Mouse (Mus musculus) brain, embryonic 14.5 days (tissue): ENCODE data around the gene Ccl22. TPM values are rescaled to one million over a fixed set of nuclear protein-coding genes. Genes with fewer than 3 reads are reported as not detected.
A peak's percentile ranks its signal among the peaks of the same experiment; 100 is the strongest.

Experiments
- DNase-seq: peaks from one replicate; pipeline ENCODE4 v3.0.0-alpha.2; 2011; ENCODE audit warnings: low read depth
- CTCF ChIP-seq: fragments of 200-500 bp; IDR thresholded peaks from 2 replicates; pipeline ENCODE4 v1.5.1; 2012; ENCODE audit warnings: inconsistent platforms, mild to moderate bottlenecking, moderate library complexity, borderline replicate concordance; ENCODE audit not compliant: insufficient read depth, insufficient read length; ENCODE audit errors: extremely low read depth
- POLR2A ChIP-seq: fragments of 200-500 bp; IDR thresholded peaks from 2 replicates; pipeline ENCODE4 v1.6.1; 2012; ENCODE audit warnings: mild to moderate bottlenecking, inconsistent platforms, borderline replicate concordance; ENCODE audit not compliant: poor library complexity, insufficient read depth, insufficient read length, severe bottlenecking; ENCODE audit errors: extremely low read depth
- polyA plus RNA-seq: library from polyadenylated mRNA; depleted of rRNA; stranded (reverse); fragments of >200 nt; gene quantifications from 2 replicates; pipeline ENCODE4 v1.2.3, GENCODE M21; 2012

Ccl22 gene
- polyA plus RNA-seq, 1 experiment = 0.04 TPM

GRCm38 (mm10) chr8:94770945-94771344 lies 25.6 kb downstream of the Ccl22 start:
- no peak for TF ChIP-seq CTCF
- TF ChIP-seq POLR2A = no peak
- peak; percentile 79 for DNase-seq

- TF ChIP-seq POLR2A (peak; percentile 57; the same call in 1 of the 2 replicates), CTCF (no peak)
- peak; percentile 91 for DNase-seq
Observed at GRCm38 (mm10) chr8:94771941-94772670, 26.7 kb downstream of the Ccl22 start, which contains the start of gene Cx3cl1. Gene Cx3cl1, plus strand, starts transcription at chr8:94772009.

GRCm38 (mm10) chr8:94773048-94773447 lies 27.7 kb downstream of the Ccl22 start:
- no peak for TF ChIP-seq POLR2A
- no peak for TF ChIP-seq CTCF
- DNase-seq = no peak

GRCm38 (mm10) chr8:94773700-94774171 lies 28.3 kb downstream of the Ccl22 start:
- peak; percentile 73 for DNase-seq
- TF ChIP-seq CTCF (no peak), POLR2A (no peak)

GRCm38 (mm10) chr8:94774601-94775000 lies 29.2 kb downstream of the Ccl22 start:
- TF ChIP-seq POLR2A = no peak
- no peak for TF ChIP-seq CTCF
- no peak for DNase-seq

GRCm38 (mm10) chr8:94776346-94776745 lies 31.0 kb downstream of the Ccl22 start:
- TF ChIP-seq CTCF = no peak
- no peak for TF ChIP-seq POLR2A
- DNase-seq = no peak

- DNase-seq = peak; percentile 53
- no peak for TF ChIP-seq POLR2A
- no peak for TF ChIP-seq CTCF
Observed at GRCm38 (mm10) chr8:94778036-94778435, 32.6 kb downstream of the Ccl22 start.

- no peak for DNase-seq
- TF ChIP-seq CTCF (no peak), POLR2A (no peak)
Observed at GRCm38 (mm10) chr8:94778473-94778872, 33.1 kb downstream of the Ccl22 start.

- TF ChIP-seq POLR2A = no peak
- TF ChIP-seq CTCF = no peak
- DNase-seq = peak; percentile 21
Observed at GRCm38 (mm10) chr8:94778895-94779533, 33.6 kb downstream of the Ccl22 start.

GRCm38 (mm10) chr8:94779534-94780294 lies 34.3 kb downstream of the Ccl22 start:
- no peak for DNase-seq
- TF ChIP-seq CTCF (no peak), POLR2A (no peak)
